Mouse (Mus musculus) ovary, postnatal 10 days (tissue): ENCODE data around the gene Zbtb5.
"Not testable (repeated sequence)": the region's sequence is repeated elsewhere in the genome, so short reads cannot be mapped to it uniquely, and the experiment has no call there.

Experiments
- DNase-seq: peaks from one replicate; pipeline ENCODE4 v3.0.0; 2022; ENCODE audit warnings: low spot score

The Zbtb5 gene

DNA sequence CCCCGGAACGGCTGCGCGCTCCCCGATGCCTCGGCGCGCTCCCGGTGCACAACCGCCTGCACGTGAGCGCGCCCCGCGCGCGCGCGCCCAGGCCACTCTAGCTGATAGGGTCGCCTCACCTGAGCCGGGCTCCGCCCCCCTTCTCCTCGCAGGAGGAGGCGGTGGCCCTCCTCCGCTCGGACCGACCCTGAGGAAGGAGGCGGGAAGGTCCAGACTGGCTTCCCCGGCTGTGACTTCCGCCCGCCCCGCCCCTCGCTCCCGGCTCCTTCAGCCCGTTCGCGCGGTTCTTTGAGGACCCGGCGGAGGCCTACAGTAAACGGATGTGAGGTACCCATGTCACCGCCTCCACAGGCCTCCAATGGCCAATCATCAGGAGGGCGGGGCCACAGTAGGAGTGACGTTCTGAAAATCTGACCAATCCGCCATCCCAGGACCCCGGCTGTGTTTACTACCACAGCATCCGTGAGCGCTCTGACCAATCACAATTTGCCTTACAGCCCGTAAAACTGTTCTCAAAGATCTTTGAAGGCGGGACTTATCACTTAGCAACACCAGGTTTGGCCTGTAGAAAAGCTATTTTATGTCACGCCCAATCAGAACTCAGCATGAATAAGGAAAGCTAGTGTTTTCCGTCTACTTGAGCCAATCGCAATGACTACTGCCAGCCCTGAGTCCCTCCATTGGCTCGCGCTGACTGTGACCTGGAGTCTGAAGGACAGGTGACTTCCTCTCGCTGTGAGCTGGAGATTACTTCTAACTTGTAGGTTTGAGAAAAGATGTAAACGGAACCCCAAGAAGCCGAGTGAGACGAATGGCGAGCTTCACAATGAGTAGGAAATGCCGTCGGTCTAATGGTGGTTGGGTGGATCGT lies at the start of gene Zbtb5:
Gene Zbtb5, minus strand, starts transcription at position 308 of the 871 bp plus-strand sequence.
- DNase-seq = peak; percentile 91

DNA sequence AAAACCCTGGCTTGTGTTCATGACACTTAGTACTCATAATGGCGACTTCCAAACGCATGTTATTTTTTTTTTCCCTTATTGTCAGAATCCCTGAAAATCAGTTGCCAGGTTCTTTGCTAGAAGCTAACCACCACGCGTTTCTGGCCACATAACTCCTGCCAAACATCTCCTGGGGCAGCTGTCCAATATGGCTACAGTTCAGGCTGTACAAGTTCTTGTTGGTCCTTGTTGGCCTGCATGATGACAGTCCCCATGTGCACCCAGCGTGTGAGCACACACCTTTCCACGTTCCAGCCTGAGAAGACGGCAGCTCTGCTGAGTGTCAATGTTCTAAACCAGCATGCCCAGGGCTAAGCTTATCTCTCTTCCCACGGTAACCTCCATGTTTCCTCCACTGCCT lies 43.2 kb upstream of the Zbtb5 start:
- DNase-seq = no peak

DNA sequence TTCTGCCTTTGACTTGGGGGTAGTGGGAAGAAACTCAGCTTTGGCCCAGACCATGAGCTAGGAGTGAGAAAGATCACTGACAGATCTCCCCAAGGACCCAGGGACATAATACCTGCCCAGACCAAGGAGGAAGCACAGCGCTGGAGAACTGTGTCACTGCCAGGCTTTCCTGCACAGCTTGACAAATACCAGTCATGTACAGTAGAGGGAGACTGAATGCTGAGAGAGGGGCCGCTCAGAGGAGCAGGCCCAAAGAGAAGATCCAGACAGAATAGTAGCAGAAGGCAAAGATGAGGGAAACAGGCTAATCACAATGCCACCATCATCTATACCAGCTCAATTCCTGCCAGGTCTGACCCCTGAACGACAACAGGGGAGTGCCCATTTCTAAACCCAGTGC lies 42.6 kb upstream of the Zbtb5 start:
- DNase-seq = no peak

DNA sequence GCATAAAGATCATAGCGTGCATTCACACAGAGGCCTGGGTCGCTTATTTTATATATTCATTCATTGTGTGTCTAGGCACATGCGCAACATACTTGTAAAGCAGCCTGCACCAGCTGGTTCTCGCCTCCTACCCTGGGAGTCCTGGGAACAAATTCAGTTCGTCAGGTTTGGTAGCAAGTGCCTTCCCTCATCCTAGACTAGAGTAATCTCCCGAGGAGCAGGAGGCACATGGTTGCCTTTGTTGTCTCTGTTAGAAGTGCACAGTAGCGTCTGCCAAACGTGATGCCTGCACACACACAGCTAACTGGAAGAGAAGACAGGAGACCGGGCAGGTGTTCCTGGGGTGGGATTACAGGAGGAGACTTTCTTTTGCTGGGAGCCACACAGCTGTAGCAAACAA lies 35.7 kb upstream of the Zbtb5 start:
- DNase-seq = no peak

DNA sequence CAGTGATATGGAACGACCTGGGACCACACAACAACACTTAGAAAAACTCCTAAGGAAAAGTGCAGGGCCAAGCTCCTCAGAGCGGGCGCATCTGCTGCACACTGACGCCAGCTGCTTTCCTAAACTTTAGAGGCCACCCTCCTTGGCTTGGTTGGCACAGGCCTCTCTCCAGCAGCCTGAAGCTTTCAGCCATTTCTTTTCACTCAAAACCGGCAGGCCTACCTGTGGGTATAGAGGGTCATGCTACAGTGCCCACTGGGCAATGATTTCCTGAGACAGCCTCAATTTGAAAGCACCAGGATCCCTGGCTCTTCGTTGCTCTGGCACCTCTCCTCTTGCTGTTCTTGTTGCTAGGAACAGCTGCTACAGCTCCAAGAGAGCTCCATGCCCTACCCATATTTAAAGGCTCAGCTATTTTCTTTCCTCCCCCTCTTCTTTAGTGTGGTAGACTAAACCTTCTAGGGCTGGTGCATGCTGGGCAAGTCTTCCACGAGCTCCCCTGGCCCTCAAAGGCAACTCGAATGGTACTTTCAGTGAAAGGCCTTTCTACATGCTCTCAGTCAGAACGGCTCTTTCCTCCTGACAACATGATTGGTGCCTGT lies 35.2 kb upstream of the Zbtb5 start:
- no peak for DNase-seq

DNA sequence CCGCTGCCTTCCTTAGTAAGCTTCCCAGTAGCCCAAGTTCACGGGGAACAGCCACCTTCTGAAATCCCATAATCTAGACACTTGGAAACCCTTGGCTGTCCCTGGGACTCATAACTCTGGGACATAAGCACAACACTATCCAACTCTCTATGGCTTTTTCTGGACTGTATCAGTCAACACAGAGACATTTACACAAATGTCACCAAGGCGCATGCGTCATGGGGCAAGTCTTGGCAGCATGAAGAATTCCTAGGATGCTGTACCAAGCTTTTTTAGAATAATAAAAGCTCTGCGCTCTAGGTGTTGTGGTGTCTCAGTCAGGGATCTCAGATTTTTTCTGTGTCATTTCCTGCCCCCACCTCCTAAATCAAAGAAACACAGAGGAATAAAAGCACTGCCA lies 34.5 kb upstream of the Zbtb5 start:
- DNase-seq = no peak

DNA sequence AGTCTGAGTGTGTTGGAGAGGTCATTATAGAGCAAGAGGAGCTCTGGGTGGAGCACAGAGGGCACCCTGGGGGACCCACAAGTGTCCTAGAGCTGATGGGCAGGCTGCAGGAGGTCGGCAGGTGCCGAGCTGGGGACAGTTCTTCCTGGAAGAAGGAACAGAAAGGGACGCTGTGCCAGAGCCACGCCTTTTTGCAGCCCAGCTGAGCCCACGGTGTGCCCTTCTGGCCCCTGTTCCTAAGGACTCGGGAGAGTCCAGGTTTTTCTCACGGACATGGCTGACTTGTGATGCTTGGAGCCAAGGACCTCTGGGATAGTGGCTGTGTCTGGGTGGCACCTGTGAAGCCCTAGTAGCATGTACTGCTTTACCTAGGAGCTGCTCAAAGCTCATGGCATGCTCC lies 28.6 kb upstream of the Zbtb5 start:
- no peak for DNase-seq

DNA sequence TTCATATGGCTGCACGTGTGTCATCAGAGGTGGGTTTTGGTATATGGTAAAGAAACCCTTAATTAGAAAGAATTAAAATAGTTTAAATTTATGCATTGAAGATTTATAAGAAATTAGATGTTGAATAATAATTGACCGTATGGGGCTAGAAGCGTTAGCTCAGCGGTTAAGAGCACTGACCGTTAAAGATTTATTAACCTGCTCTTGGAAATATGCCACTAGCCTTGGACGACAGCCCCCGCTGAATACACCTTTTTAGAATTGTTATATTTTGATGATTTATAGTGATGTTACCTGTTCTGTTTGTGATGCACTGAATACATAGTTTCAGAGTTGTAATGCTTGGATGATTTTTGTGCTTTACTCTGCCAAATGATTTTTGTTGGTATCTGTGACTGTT lies 27.3 kb upstream of the Zbtb5 start:
- not testable (repeated sequence) for DNase-seq

DNA sequence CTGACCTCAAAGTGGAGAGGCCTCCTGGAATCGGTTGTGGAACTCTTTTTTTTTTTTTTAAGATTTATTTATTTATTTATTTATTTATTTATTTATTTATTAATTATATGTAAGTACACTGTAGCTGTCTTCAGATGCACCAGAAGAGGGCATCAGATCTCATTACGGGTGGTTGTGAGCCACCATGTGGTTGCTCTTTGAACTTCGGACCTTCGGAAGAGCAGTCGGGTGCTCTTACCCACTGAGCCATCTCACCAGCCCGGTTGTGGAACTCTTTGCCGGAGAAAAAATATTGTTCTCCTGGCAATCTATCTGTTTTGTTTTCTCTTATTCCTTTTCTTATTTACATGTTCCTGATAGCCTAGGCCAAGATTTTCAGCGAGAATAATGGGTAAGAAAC lies 26.7 kb upstream of the Zbtb5 start:
- DNase-seq = not testable (repeated sequence)

DNA sequence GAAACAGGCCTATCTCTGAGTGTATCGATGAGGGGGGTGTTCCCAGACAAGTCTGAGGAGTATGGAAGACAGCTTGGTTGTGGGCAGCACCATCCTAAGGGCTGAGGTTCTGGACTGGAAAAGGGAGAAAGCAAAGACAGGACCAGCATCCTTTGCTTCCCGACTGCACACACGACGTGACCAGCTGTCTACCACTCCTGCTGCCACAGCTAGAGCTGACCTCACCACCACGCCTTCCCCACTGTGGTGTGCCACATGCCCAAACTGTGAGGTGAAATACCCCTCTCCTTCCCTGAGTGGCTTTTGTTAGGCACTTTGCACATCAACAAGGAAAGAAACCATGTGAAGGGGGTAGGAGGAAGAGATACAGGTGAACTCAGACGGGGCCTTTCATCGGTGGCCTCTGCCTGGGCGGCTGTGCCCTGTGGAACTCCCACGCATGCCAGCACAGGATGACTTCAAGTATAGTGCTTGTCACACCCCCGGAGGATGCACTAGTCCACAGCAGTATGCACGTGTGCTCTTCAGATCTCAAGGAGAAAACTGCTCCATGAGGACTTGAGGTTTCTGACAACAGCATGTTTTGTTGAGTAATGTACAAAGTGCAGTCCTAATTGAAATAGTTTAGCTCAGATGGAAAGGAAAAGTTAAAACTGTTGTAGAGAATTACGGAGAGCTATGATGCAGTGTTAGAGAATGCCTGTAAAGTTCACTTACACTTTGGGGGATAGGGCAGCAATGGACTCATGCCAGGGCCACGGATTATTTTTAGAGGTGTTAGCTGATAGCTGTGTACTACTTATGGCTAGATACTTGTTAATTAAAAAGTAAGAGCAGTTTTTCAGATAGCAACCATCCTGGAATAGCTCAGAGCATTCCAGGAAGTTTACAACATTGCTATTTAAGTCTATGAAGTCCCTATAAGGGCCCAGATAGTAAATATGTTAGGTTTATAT lies 25.5 kb upstream of the Zbtb5 start:
- DNase-seq = no peak

DNA sequence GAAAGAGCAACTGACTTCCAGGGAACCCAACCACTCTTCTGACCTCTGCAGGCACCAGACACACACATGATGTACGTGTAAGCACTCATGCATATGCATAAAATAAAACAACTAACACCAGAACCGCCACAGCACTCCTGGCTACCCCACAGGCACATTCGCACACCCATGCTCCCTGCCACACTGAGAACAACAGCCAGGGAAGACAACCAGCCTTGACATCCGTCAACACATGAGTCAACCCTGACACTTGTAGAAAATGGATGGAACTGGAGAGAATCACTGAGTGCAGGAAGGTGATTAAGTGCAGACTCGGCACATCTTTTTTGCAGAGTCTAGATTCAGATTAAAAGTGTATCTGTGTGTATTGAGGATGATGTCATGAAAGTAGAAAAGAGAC lies 24.4 kb upstream of the Zbtb5 start:
- DNase-seq = no peak

DNA sequence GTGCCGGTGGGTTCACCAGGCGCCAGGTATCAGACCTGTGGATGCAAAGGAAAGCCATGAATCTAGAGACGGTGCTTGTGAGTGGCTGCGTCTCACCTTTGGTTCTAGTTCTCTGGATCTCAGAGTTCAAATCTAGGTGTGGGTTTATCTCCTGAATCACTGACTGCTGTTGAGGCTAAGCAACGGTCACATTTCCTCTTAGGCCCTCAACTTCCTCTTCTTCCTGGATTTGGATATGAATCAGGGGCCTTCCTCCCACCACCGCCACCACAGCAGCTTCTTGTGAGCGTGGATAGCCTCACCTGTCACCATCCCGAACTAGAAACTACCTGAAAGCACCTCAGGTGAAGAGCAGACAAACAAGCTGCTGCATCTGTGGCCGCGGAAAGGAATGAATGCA lies 23.8 kb upstream of the Zbtb5 start:
- no peak for DNase-seq

DNA sequence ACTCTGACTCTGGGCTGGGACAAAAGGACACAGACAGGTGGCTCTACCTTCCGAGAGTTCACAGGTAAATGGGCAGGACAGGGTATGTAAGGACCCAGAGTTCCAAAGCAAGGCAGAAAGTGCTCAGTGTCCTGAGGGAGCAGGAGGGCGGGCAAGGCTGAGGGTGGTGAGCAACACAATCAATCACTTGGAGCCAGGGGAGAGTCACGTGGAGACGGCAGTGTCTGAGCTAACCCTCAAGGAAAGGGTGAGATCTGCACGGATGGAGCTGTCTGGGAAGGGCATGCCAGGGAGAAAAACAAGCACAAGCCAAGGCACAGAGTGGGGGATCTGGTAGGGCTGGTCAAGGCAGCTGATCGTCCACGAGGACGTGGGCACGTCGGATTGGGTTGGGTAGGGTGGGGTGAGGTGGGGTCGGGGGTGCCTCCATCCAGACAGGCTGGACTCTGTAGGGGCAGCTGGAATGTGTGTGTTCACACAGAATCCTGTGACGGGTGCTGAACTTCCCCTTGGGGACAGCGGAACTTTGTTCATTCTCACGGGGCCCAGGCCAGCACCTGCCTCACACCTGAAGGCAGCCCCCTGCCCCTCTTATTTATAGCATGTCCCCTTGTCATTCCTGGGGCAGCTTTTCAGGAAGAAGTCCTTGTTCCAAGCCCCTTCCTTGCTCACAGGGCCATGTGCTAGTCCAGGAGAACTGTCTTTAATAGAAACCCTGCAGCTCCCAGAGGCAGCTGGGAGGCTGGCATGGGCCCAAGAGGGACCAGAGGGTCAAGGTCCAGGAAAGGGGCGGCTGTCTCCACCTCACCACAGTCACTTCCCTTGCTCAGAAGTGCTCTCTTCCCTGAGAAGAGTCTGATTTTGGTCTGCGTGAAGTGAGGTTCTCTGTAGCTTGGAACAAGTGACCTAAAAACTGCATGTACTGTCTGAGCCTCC lies 22.7 kb upstream of the Zbtb5 start:
- DNase-seq = no peak

DNA sequence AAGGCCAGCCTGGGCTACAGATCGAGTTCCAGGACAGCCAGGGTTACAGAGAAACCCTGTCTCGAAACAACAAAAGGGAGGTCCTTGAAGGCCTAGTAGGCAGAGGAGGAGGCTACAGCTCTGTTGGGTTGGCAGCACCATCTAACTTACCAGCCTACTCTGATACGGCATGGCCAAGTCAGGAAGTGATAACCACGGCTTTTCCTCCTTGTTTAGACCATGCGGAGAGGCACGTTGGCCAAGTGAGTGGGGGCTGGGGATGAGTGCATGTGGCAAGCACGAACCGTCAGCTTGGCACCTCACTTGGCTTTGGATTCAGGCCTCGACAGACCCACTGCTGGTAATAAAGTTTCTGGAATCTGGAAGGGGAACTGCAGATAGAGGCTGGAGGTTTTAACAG lies 20.4 kb upstream of the Zbtb5 start:
- DNase-seq = no peak

DNA sequence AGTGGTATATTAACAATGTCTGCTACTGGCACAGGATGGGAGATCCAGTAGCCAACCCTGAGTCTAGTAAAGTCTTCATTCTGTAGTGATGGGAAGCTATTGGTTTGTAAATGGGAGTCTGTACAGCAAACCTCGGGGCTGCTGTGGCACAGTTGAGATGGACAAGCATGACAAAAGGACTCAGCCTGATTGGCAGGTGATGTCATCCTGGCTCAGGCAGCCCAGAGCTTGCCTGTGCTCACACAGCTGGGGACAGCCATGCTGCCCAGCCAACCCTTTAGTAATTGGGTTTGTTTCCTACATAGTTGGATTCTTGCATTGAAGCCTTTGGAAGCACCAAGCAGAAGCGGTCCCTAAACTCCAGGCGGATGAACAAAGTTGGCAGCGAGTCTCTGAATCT lies 14.2 kb upstream of the Zbtb5 start:
- no peak for DNase-seq

DNA sequence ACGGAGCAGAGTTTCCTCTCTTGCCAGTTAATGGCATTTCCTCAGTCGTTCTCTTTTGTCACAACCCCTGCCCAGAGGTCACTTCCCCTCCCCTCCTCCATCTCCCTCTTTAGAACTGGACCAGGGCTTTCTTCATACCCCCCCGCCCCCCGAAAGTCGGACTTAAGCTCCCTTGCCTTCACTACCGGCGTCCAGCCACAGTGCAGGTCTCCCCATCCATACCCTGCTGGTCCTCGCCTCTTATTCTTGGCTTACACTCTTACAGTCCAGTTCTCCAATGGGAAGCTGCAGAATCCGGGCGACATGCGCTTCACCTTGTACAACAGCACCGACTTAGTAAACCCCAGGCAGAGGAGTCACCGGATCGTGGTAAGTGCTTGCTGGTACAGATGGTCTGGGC lies 6.8 kb upstream of the Zbtb5 start:
- DNase-seq = no peak

DNA sequence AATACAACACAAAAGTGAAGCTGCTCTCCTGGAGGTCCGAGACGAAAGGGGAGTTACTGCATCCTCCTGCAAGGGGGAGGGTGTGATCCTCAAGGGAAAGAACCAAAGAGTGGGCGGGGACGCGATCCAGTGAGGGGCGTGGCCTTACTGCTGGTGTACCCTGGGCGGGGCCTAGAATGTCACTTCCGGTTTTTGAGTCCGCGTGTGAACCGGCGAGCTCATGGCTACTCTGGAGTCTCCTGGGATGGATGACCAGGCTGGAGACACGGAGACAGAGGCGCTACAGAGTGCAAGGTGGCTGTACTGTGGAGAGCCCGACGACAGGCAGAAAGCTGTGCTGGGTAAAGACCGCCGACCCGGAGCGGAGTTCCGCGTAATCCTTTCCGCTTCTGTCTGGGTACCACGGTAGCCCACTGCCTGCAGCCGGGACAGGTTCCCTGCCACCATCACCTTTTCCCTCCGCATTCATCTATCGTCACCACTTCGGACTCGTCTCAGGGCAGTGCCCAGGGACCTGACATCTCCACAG lies 6.3 kb upstream of the Zbtb5 start, which contains the start of gene Polr1e:
Gene Polr1e, plus strand, starts transcription at position 132 of the 529 bp plus-strand sequence.
- DNase-seq = peak; percentile 76

DNA sequence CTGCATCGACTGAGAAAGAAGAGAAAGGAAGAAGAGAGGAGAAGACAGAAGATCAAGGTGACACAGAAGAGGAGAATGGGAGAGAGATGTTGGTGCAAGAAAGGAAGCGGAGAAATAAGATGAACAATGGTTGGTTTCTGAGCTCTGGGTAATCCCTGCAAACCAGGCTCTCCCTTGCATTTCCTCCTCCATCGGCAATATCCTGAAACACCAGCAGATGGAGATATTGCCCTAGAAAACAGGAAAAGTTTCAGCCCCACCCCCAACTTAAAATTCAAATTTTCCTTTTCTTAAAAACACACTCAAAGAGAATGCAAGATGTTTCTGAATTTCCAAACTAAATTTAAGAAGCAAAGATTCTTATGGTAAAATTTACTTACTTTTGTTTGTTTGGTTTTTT lies 3.4 kb upstream of the Zbtb5 start:
- DNase-seq = peak; percentile 23

DNA sequence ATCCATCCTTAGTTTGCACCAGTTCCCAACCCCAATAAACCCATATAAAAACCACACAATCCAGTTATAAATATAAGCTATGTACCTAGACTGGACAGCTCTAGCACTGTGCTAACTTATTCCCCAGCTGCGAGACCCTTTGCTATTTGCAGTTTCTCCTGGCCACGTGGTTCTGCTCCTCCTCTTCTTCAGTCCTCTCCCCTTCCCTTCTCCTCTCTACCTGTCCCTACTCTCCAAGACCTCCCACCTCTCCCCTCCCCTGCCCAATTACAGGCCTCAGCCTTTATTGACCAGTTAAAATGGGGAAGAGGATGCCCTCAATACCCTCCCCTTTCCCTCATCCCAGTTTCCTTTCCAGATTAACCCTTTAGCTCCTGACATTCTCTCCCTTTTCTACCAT lies 1.3 kb upstream of the Zbtb5 start:
- DNase-seq = no peak

DNA sequence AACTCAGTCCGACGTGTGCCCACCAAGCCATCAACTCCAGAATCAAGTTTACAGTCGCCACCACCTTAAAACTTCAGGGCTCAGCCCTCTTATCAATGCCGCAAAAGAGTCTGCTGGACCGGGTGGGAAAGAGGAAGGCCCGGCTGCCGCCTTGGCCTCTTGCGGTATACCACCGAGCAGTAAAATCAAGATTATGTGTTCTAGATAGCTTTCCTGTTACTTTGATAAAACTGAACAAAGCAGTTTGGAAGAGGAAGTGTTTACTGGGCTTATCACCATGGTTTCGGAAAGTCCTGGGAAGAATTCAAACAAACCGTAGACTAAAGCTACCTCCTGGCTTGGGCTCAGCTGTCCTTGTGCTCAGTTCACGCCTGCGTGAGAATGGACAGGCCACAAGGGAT lies 819 bp upstream of the Zbtb5 start:
- DNase-seq = no peak

DNA sequence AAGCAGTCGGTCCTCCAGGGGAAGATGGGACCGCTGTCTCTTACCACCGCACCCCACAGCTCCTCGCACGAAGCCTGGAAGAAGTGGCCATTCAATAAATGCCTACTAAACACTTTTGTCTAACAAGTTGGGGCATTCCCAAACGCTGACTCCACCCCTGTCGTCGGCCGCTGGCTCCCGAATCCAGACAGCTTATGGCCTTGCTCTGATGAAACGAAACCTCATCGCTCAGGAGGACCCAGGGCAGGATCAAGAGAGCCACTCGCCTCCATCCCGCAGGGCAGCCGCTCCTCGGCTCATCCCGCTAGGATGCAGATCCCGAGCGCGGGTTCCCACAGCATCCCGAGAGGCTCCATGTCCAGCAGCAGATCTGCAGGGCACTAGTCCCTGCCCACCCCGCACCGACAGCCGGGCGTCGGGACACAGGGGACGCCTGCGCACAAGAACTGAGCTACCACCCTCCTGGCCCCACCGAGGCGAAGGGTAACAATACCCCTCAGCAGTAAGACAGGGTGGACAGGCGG lies 569 bp downstream of the Zbtb5 start:
- no peak for DNase-seq
